In the genomic region with DNA sequence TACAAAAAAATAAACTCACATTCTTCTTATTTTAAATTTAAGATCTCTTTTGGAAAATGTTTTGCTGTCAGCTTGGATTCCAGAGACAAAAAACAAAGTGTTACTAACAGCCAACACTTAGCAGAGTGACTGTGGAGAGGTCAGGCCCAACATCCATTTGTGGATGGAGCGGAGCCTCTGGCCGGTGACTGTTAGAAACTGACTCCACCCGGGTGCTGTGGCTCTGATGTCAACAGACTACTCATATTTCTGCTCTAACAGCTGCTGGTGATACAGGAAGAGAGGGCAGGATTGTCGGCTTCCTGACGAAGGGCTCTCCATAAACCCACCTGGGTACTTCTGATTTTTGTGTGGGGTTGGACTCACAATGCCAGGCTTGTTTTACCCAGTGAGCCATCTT, we compare ENCODE assay signal across 24 mouse cellular contexts. TPM values are rescaled to one million over a fixed set of nuclear protein-coding genes. Genes with fewer than 3 reads are reported as not detected.
DNase-seq lines count a peak whose midpoint lies in the region; ATAC-seq lines count a peak whose summit lies in the region.
"Had no signal": no experiment of that assay in that cellular context is flagged by ENCODE, and none has a peak within 500 bp of the region (broad histone marks: within the 10 kb centered on the region; RNA-seq: fewer than 3 reads in every experiment).

No protein-coding gene starts in this region.

- DNase-seq in embryo, embryonic 10 days (ENCODE audit: low spot score), result peak; percentile 9
- DNase-seq in embryo, embryonic 10.5 days (ENCODE audit: low spot score), result no peak
- no peak for DNase-seq in limb, embryonic 11.5 days (ENCODE audit: low spot score)
- DNase-seq in limb, embryonic 10.5 days (ENCODE audit: low spot score), result no peak
- peak; percentile 37 to 41 for DNase-seq in gastrocnemius, adult 8-10 months (ENCODE audit: low spot score in 2 of 2)
- peak; percentile 70 for DNase-seq in skeletal muscle tissue, adult 2 months (ENCODE audit: low read depth, low spot score)
- no peak for DNase-seq in layer of hippocampus, adult 9-10 months (ENCODE audit: low spot score)
- DNase-seq: adrenal gland, postnatal 10 days; cerebellum, adult 2 months; cerebellum, postnatal 25 days; heart, postnatal 36 days; kidney, adult 18-20 months; kidney, postnatal 10 days; layer of hippocampus, postnatal 36 days; liver, embryonic 13.5 days; lung, adult 2 months had no signal

- no peak overlapping the region for H3K4me3 ChIP-seq in limb, embryonic 11.5 days (ENCODE audit: low read depth, low read length)
- H3K4me3 ChIP-seq in limb, embryonic 10.5 days, result no peak overlapping the region
- H3K4me3 ChIP-seq: embryonic facial prominence, embryonic 12.5 days; erythroblast, embryonic 14.5 days; forebrain, embryonic 12.5 days; heart, embryonic 13.5 days; hindbrain, embryonic 13.5 days; liver, embryonic 13.5 days had no signal

- H3K4me1 ChIP-seq in limb, embryonic 11.5 days (ENCODE audit: control insufficient read depth, insufficient read depth, low read length), result no peaks in the 10 kb centered on the region; the same call in 1 of the 2 replicates
- peaks cover 12% of the 10 kb centered on the region for H3K4me1 ChIP-seq in limb, embryonic 10.5 days
- H3K4me1 ChIP-seq: forebrain, embryonic 12.5 days; hindbrain, embryonic 13.5 days; liver, embryonic 13.5 days had no signal

- H3K27ac ChIP-seq in limb, embryonic 11.5 days (replicated peaks; ENCODE audit: low read depth, low read length), result no peak overlapping the region
- H3K27ac ChIP-seq in limb, embryonic 10.5 days, result no peak overlapping the region
- H3K27ac ChIP-seq: embryonic facial prominence, embryonic 12.5 days; forebrain, embryonic 12.5 days; heart, embryonic 13.5 days; hindbrain, embryonic 13.5 days; liver, embryonic 13.5 days; macrophage had no signal

- H3K27me3 ChIP-seq in limb, embryonic 11.5 days (ENCODE audit: control insufficient read depth, insufficient read depth, low read length), result no peaks in the 10 kb centered on the region
- no peaks in the 10 kb centered on the region for H3K27me3 ChIP-seq in limb, embryonic 10.5 days (ENCODE audit: low read depth, poor library complexity, severe bottlenecking)
- H3K27me3 ChIP-seq: embryonic facial prominence, embryonic 12.5 days; forebrain, embryonic 12.5 days; hindbrain, embryonic 13.5 days had no signal

- no peak overlapping the region for H3K9ac ChIP-seq in limb, embryonic 11.5 days (ENCODE audit: low read length)
- H3K9ac ChIP-seq: embryonic facial prominence, embryonic 12.5 days; forebrain, embryonic 12.5 days; heart, embryonic 13.5 days; hindbrain, embryonic 13.5 days; liver, embryonic 13.5 days had no signal

- H3K9me3 ChIP-seq in limb, embryonic 11.5 days (ENCODE audit: control insufficient read depth, low read length), result no peaks in the 10 kb centered on the region
- no peaks in the 10 kb centered on the region for H3K9me3 ChIP-seq in limb, embryonic 10.5 days (replicated peaks)
- H3K9me3 ChIP-seq: embryonic facial prominence, embryonic 12.5 days; forebrain, embryonic 12.5 days; liver, embryonic 13.5 days had no signal

- H3K4me2 ChIP-seq in limb, embryonic 11.5 days (ENCODE audit: low read depth, severe bottlenecking), result no peak overlapping the region
- H3K4me2 ChIP-seq: embryonic facial prominence, embryonic 12.5 days; forebrain, embryonic 12.5 days; heart, embryonic 13.5 days; hindbrain, embryonic 13.5 days; liver, embryonic 13.5 days had no signal

- no peaks in the 10 kb centered on the region for H3K36me3 ChIP-seq in limb, embryonic 11.5 days (ENCODE audit: control insufficient read depth, insufficient read depth, low read length)
- no peaks in the 10 kb centered on the region for H3K36me3 ChIP-seq in limb, embryonic 10.5 days
- H3K36me3 ChIP-seq: embryonic facial prominence, embryonic 12.5 days; forebrain, embryonic 12.5 days; heart, embryonic 13.5 days; hindbrain, embryonic 13.5 days; liver, embryonic 13.5 days had no signal

- 50% methylated on average over 5 of the region's 5 CpGs for WGBS in limb, embryonic 11.5 days
- WGBS in limb, embryonic 10.5 days, result 61% methylated on average over 5 of the region's 5 CpGs

- ATAC-seq in limb, embryonic 11.5 days (ENCODE audit: insufficient number of reproducible peaks, low FRiP score, low TSS enrichment, low read depth), result peak; percentile 31; the same call in 1 of the 2 replicates
- ATAC-seq in monocyte, adult 5-6 weeks (replicated peaks; ENCODE audit: insufficient number of reproducible peaks, low FRiP score, low TSS enrichment, poor library complexity, severe bottlenecking), result no peak

RNA-seq across cellular contexts. Expression of a gene that starts 9.0 kb away (rescaled TPM):
- polyA plus RNA-seq in limb, embryonic 11.5 days (2014; fragmentation: Nextera tagmentation; extraction: Ambion mirVana), result 0.11 and 0.23 TPM in 2 replicates
- 0.31 and 0.33 TPM in 2 replicates for polyA plus RNA-seq in limb, embryonic 10.5 days (2016; fragmentation: Nextera tagmentation; extraction: Ambion mirVana)
- not detected for total RNA-seq in gastrocnemius, adult 8-10 months (2022)
- not detected in 3 replicates for total RNA-seq in monocyte, adult 5-6 weeks (2017)
- total RNA-seq: heart, postnatal 36 days; neutrophil, adult 5-6 weeks had no signal
- polyA plus RNA-seq: forebrain, embryonic 12.5 days; macrophage had no signal

RNA-seq across cellular contexts. Expression of a gene that starts 17.1 kb away (rescaled TPM):
- polyA plus RNA-seq in limb, embryonic 11.5 days (2014; fragmentation: Nextera tagmentation; extraction: Ambion mirVana), result 3.1 and 4.6 TPM in 2 replicates
- polyA plus RNA-seq in limb, embryonic 10.5 days (2016; fragmentation: Nextera tagmentation; extraction: Ambion mirVana), result 2.3 and 2.7 TPM in 2 replicates
- total RNA-seq in gastrocnemius, adult 8-10 months (2022), result 10 to 100 TPM; 25.9 to 34.4 (median 30.2) TPM
- 36.3 to 68.6 TPM (median 52.1 TPM) in 3 replicates for total RNA-seq in monocyte, adult 5-6 weeks (2017)

Comparison
In these comparisons a context has a peak if more than half of its experiments do, and no peak if none do; other contexts are left out.
1. DNase-seq: peak in embryo, embryonic 10 days (single experiment), gastrocnemius, adult 8-10 months (2 of 2) and skeletal muscle tissue, adult 2 months (single experiment); none in embryo, embryonic 10.5 days (single experiment), limb, embryonic 11.5 days (single experiment), limb, embryonic 10.5 days (single experiment) and layer of hippocampus, adult 9-10 months (single experiment).